In genomic region chr1:182787030-182787429, GRCm38 (mm10) we compare ENCODE assay signal across 28 mouse cellular contexts. TPM values are rescaled to one million over a fixed set of nuclear protein-coding genes. Genes with fewer than 3 reads are reported as not detected.
DNase-seq lines count a peak whose midpoint lies in the region; ATAC-seq and TF ChIP-seq lines count a peak whose summit lies in the region.
"Had no signal": no experiment of that assay in that cellular context is flagged by ENCODE, and none has a peak within 500 bp of the region (broad histone marks: within the 10 kb centered on the region; RNA-seq: fewer than 3 reads in every experiment).

No protein-coding gene starts in this region.

- DNase-seq in hindbrain, postnatal 0 days (ENCODE audit: low spot score), result no peak
- no peak for DNase-seq in liver, postnatal 0 days
- no peak for DNase-seq in liver, embryonic 11.5 days (ENCODE audit: low spot score)
- DNase-seq in A20 (ENCODE audit: low read depth, low spot score) (peak; percentile 39), R1 (ENCODE audit: low read depth, low spot score) (peak; percentile 43)
- no peak for DNase-seq in adrenal gland, adult (ENCODE audit: inconsistent age in 2 of 2, low spot score in 1 of 2)
- DNase-seq in left cerebral cortex, postnatal 14 days (ENCODE audit: low spot score in 2 of 2), result no peak
- DNase-seq: cerebellum, adult 9-11 months; heart, adult 11 months; heart, postnatal 14 days; lung, postnatal 4 days; right cerebral cortex, postnatal 4 days; thymus, postnatal 36 days had no signal

- H3K4me1 ChIP-seq in hindbrain, postnatal 0 days (ENCODE audit: insufficient read depth, low read length), result no peaks in the 10 kb centered on the region
- peaks cover 8% of the 10 kb centered on the region for H3K4me1 ChIP-seq in hindbrain, embryonic 13.5 days (replicated peaks)
- H3K4me1 ChIP-seq in liver, postnatal 0 days (ENCODE audit: insufficient read depth), result 0 out of 2 replicates have a peak, but pooled peaks cover 1% of the 10 kb centered on the region
- no peaks in the 10 kb centered on the region for H3K4me1 ChIP-seq in liver, embryonic 11.5 days (replicated peaks; ENCODE audit: control insufficient read depth, insufficient read depth, low read length)
- H3K4me1 ChIP-seq: liver, embryonic 15.5 days had no signal

- no peaks in the 10 kb centered on the region for H3K9me3 ChIP-seq in hindbrain, postnatal 0 days (ENCODE audit: low read length)
- H3K9me3 ChIP-seq in hindbrain, embryonic 13.5 days, result no peaks in the 10 kb centered on the region
- no peaks in the 10 kb centered on the region for H3K9me3 ChIP-seq in liver, postnatal 0 days (ENCODE audit: low read length)
- H3K9me3 ChIP-seq in liver, embryonic 11.5 days (ENCODE audit: control insufficient read depth, low read length), result no peaks in the 10 kb centered on the region
- H3K9me3 ChIP-seq: forebrain, embryonic 12.5 days; heart, embryonic 12.5 days; limb, embryonic 12.5 days; liver, embryonic 15.5 days; neural tube, embryonic 12.5 days had no signal

- no peak overlapping the region for H3K4me2 ChIP-seq in hindbrain, postnatal 0 days (ENCODE audit: low read depth, low read length)
- H3K4me2 ChIP-seq in hindbrain, embryonic 13.5 days, result no peak overlapping the region
- H3K4me2 ChIP-seq in liver, postnatal 0 days (ENCODE audit: low read depth, low read length), result no peak overlapping the region
- no peak overlapping the region for H3K4me2 ChIP-seq in liver, embryonic 11.5 days
- H3K4me2 ChIP-seq: forebrain, embryonic 12.5 days; heart, embryonic 12.5 days; hindbrain, embryonic 14.5 days; limb, embryonic 12.5 days; liver, embryonic 15.5 days; neural tube, embryonic 12.5 days had no signal

- intact Hi-C loops in left cerebral cortex, postnatal 14 days (cut with DNase I), result no loop called here

- H3K4me3 ChIP-seq in hindbrain, postnatal 0 days (ENCODE audit: low read length), result no peak overlapping the region
- no peak overlapping the region for H3K4me3 ChIP-seq in hindbrain, embryonic 13.5 days
- no peak overlapping the region for H3K4me3 ChIP-seq in liver, postnatal 0 days (ENCODE audit: low read depth, low read length)
- no peak overlapping the region for H3K4me3 ChIP-seq in liver, embryonic 11.5 days (ENCODE audit: low read depth, low read length)
- H3K4me3 ChIP-seq: forebrain, embryonic 12.5 days; heart, embryonic 12.5 days; limb, embryonic 12.5 days; liver, embryonic 15.5 days; neural tube, embryonic 12.5 days had no signal

- 52% methylated on average over 7 of the region's 7 CpGs for WGBS in hindbrain, postnatal 0 days
- whole genome bisulfite sequencing in hindbrain, embryonic 13.5 days, result 50% methylated on average over 7 of the region's 7 CpGs
- 41% methylated on average over 7 of the region's 7 CpGs for WGBS in liver, postnatal 0 days (ENCODE audit: insufficient replicate concordance)
- 42% methylated on average over 7 of the region's 7 CpGs for WGBS in liver, embryonic 11.5 days

- no peak overlapping the region for H3K9ac ChIP-seq in hindbrain, postnatal 0 days (replicated peaks; ENCODE audit: low read length)
- H3K9ac ChIP-seq in hindbrain, embryonic 13.5 days, result no peak overlapping the region
- H3K9ac ChIP-seq in liver, postnatal 0 days (replicated peaks), result no peak overlapping the region
- no peak overlapping the region for H3K9ac ChIP-seq in liver, embryonic 11.5 days (ENCODE audit: low read depth, low read length)
- H3K9ac ChIP-seq: forebrain, embryonic 12.5 days; heart, embryonic 12.5 days; hindbrain, embryonic 14.5 days; limb, embryonic 12.5 days; liver, embryonic 15.5 days; neural tube, embryonic 12.5 days had no signal

- ATAC-seq in hindbrain, postnatal 0 days, result no peak
- ATAC-seq in hindbrain, embryonic 13.5 days (ENCODE audit: low FRiP score), result no peak
- ATAC-seq in liver, postnatal 0 days, result no peak
- ATAC-seq in liver, embryonic 11.5 days (replicated peaks; ENCODE audit: low FRiP score), result no peak
- ATAC-seq: intestine, embryonic 16.5 days; Patski had no signal

- TF ChIP-seq EP300 in liver, postnatal 0 days (IDR thresholded peaks at IDR 0.05; ENCODE audit: low read depth), result no peak

- no peak overlapping the region for H3K27ac ChIP-seq in hindbrain, postnatal 0 days
- H3K27ac ChIP-seq in hindbrain, embryonic 13.5 days, result no peak overlapping the region
- H3K27ac ChIP-seq in liver, postnatal 0 days (ENCODE audit: low read depth), result no peak overlapping the region
- H3K27ac ChIP-seq in liver, embryonic 11.5 days (ENCODE audit: low read depth, low read length), result no peak overlapping the region
- H3K27ac ChIP-seq: forebrain, embryonic 12.5 days; hindbrain, embryonic 14.5 days; limb, embryonic 12.5 days; liver, embryonic 15.5 days; neural tube, embryonic 12.5 days had no signal

- H3K27me3 ChIP-seq in hindbrain, postnatal 0 days (ENCODE audit: insufficient read depth, low read length), result no peaks in the 10 kb centered on the region
- H3K27me3 ChIP-seq in hindbrain, embryonic 13.5 days, result no peaks in the 10 kb centered on the region
- H3K27me3 ChIP-seq in liver, postnatal 0 days (ENCODE audit: insufficient read depth, low read length), result no peaks in the 10 kb centered on the region
- H3K27me3 ChIP-seq in liver, embryonic 11.5 days (replicated peaks; ENCODE audit: control insufficient read depth, insufficient read depth, low read length), result no peaks in the 10 kb centered on the region
- H3K27me3 ChIP-seq: forebrain, embryonic 12.5 days; heart, embryonic 12.5 days; limb, embryonic 12.5 days; liver, embryonic 15.5 days; neural tube, embryonic 12.5 days; Patski had no signal

- H3K36me3 ChIP-seq in hindbrain, postnatal 0 days (ENCODE audit: insufficient read depth, low read length), result no peaks in the 10 kb centered on the region
- no peaks in the 10 kb centered on the region for H3K36me3 ChIP-seq in hindbrain, embryonic 13.5 days
- H3K36me3 ChIP-seq in liver, postnatal 0 days (replicated peaks; ENCODE audit: insufficient read depth, low read length), result no peaks in the 10 kb centered on the region
- H3K36me3 ChIP-seq in liver, embryonic 11.5 days (ENCODE audit: control insufficient read depth, insufficient read depth, low read length), result no peaks in the 10 kb centered on the region
- H3K36me3 ChIP-seq: forebrain, embryonic 12.5 days; heart, embryonic 12.5 days; limb, embryonic 12.5 days; liver, embryonic 15.5 days; neural tube, embryonic 12.5 days had no signal

- TF ChIP-seq CTCF in hindbrain, postnatal 0 days (IDR thresholded peaks at IDR 0.05; ENCODE audit: low read depth), result peak; percentile 34
- TF ChIP-seq CTCF in liver, postnatal 0 days (IDR thresholded peaks at IDR 0.05; ENCODE audit: low read depth), result peak; percentile 29

RNA-seq across cellular contexts. Expression of gene Susd4, which starts 23.4 kb away (rescaled TPM):
- 71.1 and 77.3 TPM in 2 replicates for total RNA-seq in hindbrain, postnatal 0 days (2014; rRNA removed)
- polyA plus RNA-seq in hindbrain, postnatal 0 days (2015; fragmentation: Nextera tagmentation; extraction: Ambion mirVana), result 74.4 and 74.9 TPM in 2 replicates
- polyA plus RNA-seq in hindbrain, embryonic 13.5 days (2015; fragmentation: Nextera tagmentation; extraction: Ambion mirVana), result 57.4 and 59.7 TPM in 2 replicates
- 1.9 and 2.0 TPM in 2 replicates for polyA plus RNA-seq in liver, postnatal 0 days (2015; fragmentation: Nextera tagmentation; extraction: Ambion mirVana)
- polyA plus RNA-seq in liver, embryonic 11.5 days (2014; fragmentation: Nextera tagmentation; extraction: Ambion mirVana), result 4.6 TPM in 2 replicates
- total RNA-seq in left cerebral cortex, postnatal 14 days (2021), result 100 to 1,000 TPM in 1 of 2 experiments, 10 to 100 TPM in 1; 99.5 to 102 TPM

RNA-seq across cellular contexts. Expression of gene Ccdc185, which starts 38.0 kb away (rescaled TPM):
- not detected in 2 replicates for total RNA-seq in hindbrain, postnatal 0 days (2014; rRNA removed)
- polyA plus RNA-seq in hindbrain, postnatal 0 days (2015; fragmentation: Nextera tagmentation; extraction: Ambion mirVana), result not detected in 2 replicates
- not detected in 2 replicates for polyA plus RNA-seq in hindbrain, embryonic 13.5 days (2015; fragmentation: Nextera tagmentation; extraction: Ambion mirVana)
- polyA plus RNA-seq in liver, postnatal 0 days (2015; fragmentation: Nextera tagmentation; extraction: Ambion mirVana), result not detected in 2 replicates
- not detected in 2 replicates for polyA plus RNA-seq in liver, embryonic 11.5 days (2014; fragmentation: Nextera tagmentation; extraction: Ambion mirVana)
- total RNA-seq in left cerebral cortex, postnatal 14 days (2021), result under 1 TPM; 0.18 to 0.21 TPM
- total RNA-seq: adrenal gland, postnatal 4 days; gastrocnemius, adult 8-10 months; heart, postnatal 14 days had no signal
- polyA plus RNA-seq: cortical plate, adult 2 months; embryonic facial prominence, embryonic 11.5 days; forebrain, embryonic 12.5 days; heart, embryonic 12.5 days; hindbrain, embryonic 14.5 days; kidney, embryonic 16.5 days; limb, embryonic 12.5 days; liver, embryonic 15.5 days; neural tube, embryonic 12.5 days; Patski; stomach, embryonic 16.5 days had no signal

Comparison
In these comparisons a context has a peak if more than half of its experiments do, and no peak if none do; other contexts are left out.
1. DNase-seq: peak in A20 (single experiment) and R1 (single experiment); none in hindbrain, postnatal 0 days (single experiment), liver, postnatal 0 days (single experiment), liver, embryonic 11.5 days (single experiment), adrenal gland, adult (0 of 2) and left cerebral cortex, postnatal 14 days (0 of 2).
2. RNA of gene Susd4, which starts 23.4 kb away (polyA plus RNA-seq): 74.4 to 74.9 TPM in hindbrain, postnatal 0 days and 57.4 to 59.7 TPM in hindbrain, embryonic 13.5 days; 4.6 TPM in liver, embryonic 11.5 days and 1.9 to 2.0 TPM in liver, postnatal 0 days; every median in the first group is over 10 times any median in the second.